9 mouse cellular contexts compared by ENCODE assay signal in genomic region chr4:32833494-32834282, GRCm38 (mm10). TPM values are rescaled to one million over a fixed set of nuclear protein-coding genes. Genes with fewer than 3 reads are reported as not detected.
A peak's percentile ranks its signal among the peaks of the same experiment; 100 is the strongest.
DNase-seq lines count a peak whose midpoint lies in the region; ATAC-seq and TF ChIP-seq lines count a peak whose summit lies in the region.
"Had no signal": no experiment of that assay in that cellular context is flagged by ENCODE, and none has a peak within 500 bp of the region (broad histone marks: within the 10 kb centered on the region; RNA-seq: fewer than 3 reads in every experiment).

No protein-coding gene starts in this region.

- H3K9me3 ChIP-seq in kidney, embryonic 15.5 days (replicated peaks) = no peaks in the 10 kb centered on the region
- no peaks in the 10 kb centered on the region for H3K9me3 ChIP-seq in intestine, embryonic 14.5 days (ENCODE audit: control insufficient read depth, low read length)
- no peaks in the 10 kb centered on the region for H3K9me3 ChIP-seq in neural tube, embryonic 14.5 days (ENCODE audit: control insufficient read depth, low read length)

- H3K9ac ChIP-seq in kidney, embryonic 15.5 days = no peak overlapping the region
- no peak overlapping the region; the same call in 1 of the 2 replicates for H3K9ac ChIP-seq in intestine, embryonic 14.5 days (ENCODE audit: low read length)
- H3K9ac ChIP-seq in neural tube, embryonic 14.5 days (replicated peaks; ENCODE audit: low read depth, low read length) = 0 out of 2 replicates have a peak overlapping the region, but pooled peaks have one; percentile 21

- TF ChIP-seq POLR2A in kidney, adult 2 months (IDR thresholded peaks at IDR 0.05; ENCODE audit: low read depth, low read length) = no peak

- 56% methylated on average over 17 of the region's 17 CpGs for WGBS in kidney, embryonic 15.5 days
- WGBS in kidney, adult 2 months = 53% methylated on average over 17 of the region's 17 CpGs
- WGBS in intestine, embryonic 14.5 days = 52% methylated on average over 17 of the region's 17 CpGs
- 56% methylated on average over 17 of the region's 17 CpGs for WGBS in neural tube, embryonic 14.5 days

- 0 out of 2 replicates have a peak, but pooled peaks have one; percentile 66 for ATAC-seq in kidney, embryonic 15.5 days (replicated peaks; ENCODE audit: low FRiP score)
- no peak; the same call in 1 of the 2 replicates for ATAC-seq in intestine, embryonic 14.5 days (replicated peaks; ENCODE audit: low FRiP score, low TSS enrichment, low read depth)
- peak; percentile 71 for ATAC-seq in neural tube, embryonic 14.5 days (ENCODE audit: low read depth)

- peaks cover 15% of the 10 kb centered on the region for H3K4me1 ChIP-seq in kidney, embryonic 15.5 days
- peaks cover 3% of the 10 kb centered on the region; the same call in 1 of the 2 replicates for H3K4me1 ChIP-seq in kidney, adult 2 months (ENCODE audit: control insufficient read depth, insufficient read depth, low read length)
- no peaks in the 10 kb centered on the region for H3K4me1 ChIP-seq in intestine, embryonic 14.5 days (replicated peaks; ENCODE audit: control insufficient read depth, insufficient read depth, low read length)
- no peaks in the 10 kb centered on the region for H3K4me1 ChIP-seq in neural tube, embryonic 14.5 days (ENCODE audit: control insufficient read depth, insufficient read depth, low read length)

- H3K27ac ChIP-seq in kidney, embryonic 15.5 days = no peak overlapping the region
- H3K27ac ChIP-seq in kidney, adult 2 months (ENCODE audit: insufficient read depth, low read depth, low read length) = no peak overlapping the region
- no peak overlapping the region for H3K27ac ChIP-seq in intestine, embryonic 14.5 days (ENCODE audit: low read depth)
- H3K27ac ChIP-seq in neural tube, embryonic 14.5 days (ENCODE audit: low read depth, low read length) = no peak overlapping the region

- DNase-seq in kidney, adult 2 months = no peak
- DNase-seq in embryo, embryonic 11 days = peak; percentile 51
- peak; percentile 55 for DNase-seq in intestine, embryonic 14.5 days (ENCODE audit: low spot score)
- no peak for DNase-seq in layer of hippocampus, adult 9-11 months
- no peak for DNase-seq in thymus, postnatal 4 days
- no peak for DNase-seq in kidney, adult 9 months

- peak overlapping the region; percentile 24 for H3K4me3 ChIP-seq in kidney, embryonic 15.5 days (replicated peaks)
- no peak overlapping the region for H3K4me3 ChIP-seq in kidney, adult 2 months (ENCODE audit: insufficient read depth, low read depth, low read length)
- H3K4me3 ChIP-seq in intestine, embryonic 14.5 days (ENCODE audit: low read depth, low read length) = peak overlapping the region; percentile 16; the same call in 1 of the 2 replicates
- H3K4me3 ChIP-seq in neural tube, embryonic 14.5 days (ENCODE audit: low read depth, low read length) = peak overlapping the region; percentile 20
- H3K4me3 ChIP-seq: myocyte had no signal

- peak overlapping the region; percentile 53 for H3K4me2 ChIP-seq in kidney, embryonic 15.5 days
- H3K4me2 ChIP-seq in intestine, embryonic 14.5 days (ENCODE audit: low read length) = peak overlapping the region; percentile 46
- H3K4me2 ChIP-seq in neural tube, embryonic 14.5 days (ENCODE audit: low read depth, low read length) = peak overlapping the region; percentile 37

- no peaks in the 10 kb centered on the region for H3K27me3 ChIP-seq in kidney, embryonic 15.5 days
- no peaks in the 10 kb centered on the region for H3K27me3 ChIP-seq in kidney, adult 2 months (replicated peaks; ENCODE audit: control insufficient read depth, insufficient read depth, low read length)
- H3K27me3 ChIP-seq in intestine, embryonic 14.5 days (replicated peaks; ENCODE audit: control insufficient read depth, insufficient read depth, low read length) = no peaks in the 10 kb centered on the region
- no peaks in the 10 kb centered on the region for H3K27me3 ChIP-seq in neural tube, embryonic 14.5 days (ENCODE audit: control insufficient read depth, insufficient read depth, low read length)

- no peak for TF ChIP-seq CTCF in kidney, adult 2 months (conservative IDR thresholded peaks at IDR 0.05; ENCODE audit: insufficient read depth, insufficient read length, low read depth, low read length)

- H3K36me3 ChIP-seq in kidney, embryonic 15.5 days = no peaks in the 10 kb centered on the region
- no peaks in the 10 kb centered on the region for H3K36me3 ChIP-seq in kidney, adult 2 months (ENCODE audit: control insufficient read depth, insufficient read depth, low read length)
- no peaks in the 10 kb centered on the region for H3K36me3 ChIP-seq in intestine, embryonic 14.5 days (ENCODE audit: control insufficient read depth, insufficient read depth, low read length)
- no peaks in the 10 kb centered on the region for H3K36me3 ChIP-seq in neural tube, embryonic 14.5 days (ENCODE audit: control insufficient read depth, insufficient read depth, low read length)

RNA-seq across cellular contexts. Expression of gene Lyrm2, which starts 33.6 kb away (rescaled TPM):
- polyA plus RNA-seq in kidney, embryonic 15.5 days (2015; fragmentation: Nextera tagmentation; extraction: Ambion mirVana) = 112 and 115 TPM in 2 replicates
- polyA plus RNA-seq in kidney, adult 2 months (2012; rRNA removed) = 15.7 and 25.9 TPM in 2 replicates
- polyA plus RNA-seq in intestine, embryonic 14.5 days (2014; fragmentation: Nextera tagmentation; extraction: Ambion mirVana) = 101 and 104 TPM in 2 replicates
- polyA plus RNA-seq in neural tube, embryonic 14.5 days (2014; fragmentation: Nextera tagmentation; extraction: Ambion mirVana) = 131 and 132 TPM in 2 replicates

Comparison
In these comparisons a context has a peak if more than half of its experiments do, and no peak if none do; other contexts are left out.
1. DNase-seq: peak in embryo, embryonic 11 days (single experiment) and intestine, embryonic 14.5 days (single experiment); none in kidney, adult 2 months (single experiment), layer of hippocampus, adult 9-11 months (single experiment), thymus, postnatal 4 days (single experiment) and kidney, adult 9 months (single experiment).
2. Peak in every context shown above with its lines, with median percentiles within 50 percentile points of each other: H3K4me2 ChIP-seq.